Mouse (Mus musculus): ENCODE results near the gene BC025920.

Gene BC025920

DNA sequence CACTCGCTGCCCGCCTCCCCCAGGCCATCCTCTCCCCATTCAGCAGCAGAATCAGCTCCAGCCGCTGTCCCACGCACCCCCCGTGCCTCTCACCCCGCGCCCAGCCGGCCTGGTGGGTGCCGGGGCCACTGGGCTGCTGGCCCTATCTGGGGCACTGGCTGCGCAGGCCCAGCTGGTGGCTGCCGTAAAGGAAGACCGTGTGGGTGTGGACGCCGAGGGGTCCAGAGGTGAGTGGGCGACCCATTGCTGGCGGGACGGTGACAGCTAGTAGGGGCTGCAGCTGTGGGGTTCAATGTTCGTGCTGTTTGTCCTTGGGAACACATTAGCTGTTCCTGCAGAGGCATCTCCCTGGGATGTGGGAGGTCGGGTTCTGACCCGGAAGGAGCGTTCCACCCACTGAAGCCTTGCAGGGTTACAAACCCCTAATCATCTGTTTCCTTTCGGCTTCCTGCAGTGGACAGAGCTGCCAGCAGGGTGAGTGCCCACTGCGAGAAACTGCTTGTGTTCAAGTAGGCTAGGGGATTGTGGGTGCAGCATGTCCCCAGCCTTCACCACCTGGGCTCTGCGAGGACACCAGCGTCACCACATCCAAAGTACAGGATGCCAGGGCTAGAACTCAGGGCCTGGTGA lies 25.5 kb upstream of the BC025920 start:
- H3K9me3 ChIP-seq (ENCODE audit: low read length), result no peaks in the 10 kb centered on the region
- peaks cover 91% of the 10 kb centered on the region for H3K27me3 ChIP-seq (ENCODE audit: insufficient read depth, low read length)
- H3K4me3 ChIP-seq (replicated peaks; ENCODE audit: low read length), result peak overlapping the region; percentile 61
- H3K4me1 ChIP-seq (replicated peaks; ENCODE audit: low read depth, low read length), result peaks cover 38% of the 10 kb centered on the region
- TF ChIP-seq NANOG (IDR thresholded peaks at IDR 0.05; ENCODE audit: borderline replicate concordance, low read length), result no peak
- no peak for TF ChIP-seq CTCF (conservative IDR thresholded peaks at IDR 0.05; ENCODE audit: low read length)
- TF ChIP-seq POU5F1 (IDR thresholded peaks at IDR 0.05; ENCODE audit: borderline replicate concordance, low read length), result no peak
- H3K36me3 ChIP-seq (ENCODE audit: insufficient read depth, low read length), result no peaks in the 10 kb centered on the region

DNA sequence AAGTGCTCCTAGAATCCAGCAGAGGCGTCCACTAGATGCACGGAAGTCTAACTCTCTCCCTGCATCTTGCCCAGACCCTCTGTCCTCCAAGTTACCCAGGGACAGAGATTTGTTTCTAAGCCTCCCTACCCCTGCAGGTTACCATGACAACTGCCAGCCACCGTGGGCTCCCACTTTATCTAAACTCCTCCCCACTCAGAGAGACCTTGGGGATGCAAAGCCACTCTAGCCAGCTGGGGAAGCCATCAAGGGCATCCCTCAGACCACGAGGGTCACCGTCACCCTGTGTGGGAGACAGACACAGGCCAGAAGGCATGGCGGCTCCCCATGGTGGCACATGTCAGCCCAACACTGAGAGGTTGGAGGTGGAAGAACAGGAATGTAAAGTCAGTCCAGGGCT lies 22.7 kb upstream of the BC025920 start:
- TF ChIP-seq CTCF (conservative IDR thresholded peaks at IDR 0.05; ENCODE audit: low read length), result no peak
- TF ChIP-seq POU5F1 (IDR thresholded peaks at IDR 0.05; ENCODE audit: borderline replicate concordance, low read length), result no peak
- no peak for TF ChIP-seq NANOG (IDR thresholded peaks at IDR 0.05; ENCODE audit: borderline replicate concordance, low read length)

DNA sequence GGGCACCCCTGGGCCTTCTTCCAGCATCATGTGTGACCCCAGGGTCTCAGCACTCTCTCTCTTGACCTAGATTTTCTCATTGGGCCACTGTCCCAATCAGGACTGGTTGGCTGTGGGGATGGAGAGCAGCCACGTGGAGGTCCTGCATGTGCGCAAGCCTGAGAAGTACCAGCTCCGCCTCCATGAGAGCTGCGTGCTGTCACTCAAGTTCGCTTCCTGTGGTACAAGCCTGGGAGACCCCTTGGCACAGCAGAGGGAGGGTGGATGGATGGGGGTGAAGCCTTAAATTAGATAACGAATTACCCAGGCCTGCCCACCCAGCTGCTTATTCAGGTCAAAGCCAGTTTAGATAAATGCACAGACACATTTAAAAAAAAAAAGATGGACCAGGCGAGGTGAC lies 17.3 kb upstream of the BC025920 start:
- peaks cover 78% of the 10 kb centered on the region for H3K27me3 ChIP-seq (ENCODE audit: insufficient read depth, low read length)
- H3K4me1 ChIP-seq (replicated peaks; ENCODE audit: low read depth, low read length), result peaks cover 60% of the 10 kb centered on the region
- no peaks in the 10 kb centered on the region for H3K9me3 ChIP-seq (ENCODE audit: low read length)
- no peak overlapping the region for H3K4me3 ChIP-seq (replicated peaks; ENCODE audit: low read length)
- TF ChIP-seq CTCF (conservative IDR thresholded peaks at IDR 0.05; ENCODE audit: low read length) (no peak), NANOG (IDR thresholded peaks at IDR 0.05; ENCODE audit: borderline replicate concordance, low read length) (no peak), POU5F1 (IDR thresholded peaks at IDR 0.05; ENCODE audit: borderline replicate concordance, low read length) (no peak)
- no peaks in the 10 kb centered on the region for H3K36me3 ChIP-seq (ENCODE audit: insufficient read depth, low read length)

More for the DNA sequence above, 22.7 kb upstream of the BC025920 start:
- H3K4me1 ChIP-seq (replicated peaks; ENCODE audit: low read depth, low read length), result peaks cover 44% of the 10 kb centered on the region
- H3K27me3 ChIP-seq (ENCODE audit: insufficient read depth, low read length), result peaks cover 91% of the 10 kb centered on the region
- H3K4me3 ChIP-seq (replicated peaks; ENCODE audit: low read length), result no peak overlapping the region
- H3K36me3 ChIP-seq (ENCODE audit: insufficient read depth, low read length), result no peaks in the 10 kb centered on the region
- no peaks in the 10 kb centered on the region for H3K9me3 ChIP-seq (ENCODE audit: low read length)

DNA sequence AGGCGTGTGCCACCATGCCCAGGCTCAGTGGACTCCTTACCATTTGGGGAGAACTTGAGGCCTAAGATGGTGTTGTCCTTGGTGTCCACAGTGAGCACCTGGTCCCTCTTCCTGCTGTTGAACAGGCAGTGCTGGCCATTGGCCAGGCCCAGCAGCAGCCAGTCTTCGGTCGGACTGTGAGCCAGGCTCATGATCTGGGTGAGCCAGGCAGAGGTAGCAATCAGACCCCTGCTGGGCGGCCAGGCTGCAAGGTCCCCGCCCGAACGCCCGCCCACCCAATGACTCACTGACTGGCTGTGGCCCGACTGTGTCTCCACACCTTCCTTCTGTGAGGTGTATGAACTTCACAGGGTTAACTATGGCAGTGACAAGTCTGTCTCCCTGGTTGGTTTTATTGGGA lies 14.2 kb upstream of the BC025920 start:
- Histone ChIP-seq H3K27me3 (ENCODE audit: insufficient read depth, low read length) (peaks cover 79% of the 10 kb centered on the region), H3K4me3 (replicated peaks; ENCODE audit: low read length) (no peak overlapping the region), H3K4me1 (replicated peaks; ENCODE audit: low read depth, low read length) (peaks cover 84% of the 10 kb centered on the region), H3K36me3 (ENCODE audit: insufficient read depth, low read length) (no peaks in the 10 kb centered on the region), H3K9me3 (ENCODE audit: low read length) (no peaks in the 10 kb centered on the region)
- TF ChIP-seq POU5F1 (IDR thresholded peaks at IDR 0.05; ENCODE audit: borderline replicate concordance, low read length) (no peak), NANOG (IDR thresholded peaks at IDR 0.05; ENCODE audit: borderline replicate concordance, low read length) (no peak), CTCF (conservative IDR thresholded peaks at IDR 0.05; ENCODE audit: low read length) (no peak)

DNA sequence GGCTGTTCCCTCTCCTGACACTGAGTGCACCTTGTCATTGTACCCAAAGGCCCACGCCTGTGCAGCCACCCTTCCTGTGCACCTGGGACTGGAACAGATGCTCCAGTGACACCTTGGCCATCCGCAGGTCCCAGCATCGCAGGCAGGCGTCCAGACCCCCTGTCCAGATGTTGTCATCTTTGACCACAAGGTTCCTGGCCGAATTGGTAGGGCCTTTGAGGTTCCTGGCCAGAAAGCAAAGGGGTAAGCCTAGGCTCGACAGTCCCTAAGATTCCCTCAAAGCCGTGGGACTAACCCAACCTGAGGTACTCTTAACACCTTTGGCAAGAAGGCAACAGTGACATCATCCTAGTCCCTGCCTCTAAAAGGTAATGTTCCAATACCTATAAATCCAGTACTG lies 13.4 kb upstream of the BC025920 start:
- Histone ChIP-seq H3K4me1 (replicated peaks; ENCODE audit: low read depth, low read length) (peaks cover 84% of the 10 kb centered on the region), H3K27me3 (ENCODE audit: insufficient read depth, low read length) (peaks cover 72% of the 10 kb centered on the region), H3K9me3 (ENCODE audit: low read length) (no peaks in the 10 kb centered on the region), H3K36me3 (ENCODE audit: insufficient read depth, low read length) (no peaks in the 10 kb centered on the region), H3K4me3 (replicated peaks; ENCODE audit: low read length) (no peak overlapping the region)
- no peak for TF ChIP-seq POU5F1 (IDR thresholded peaks at IDR 0.05; ENCODE audit: borderline replicate concordance, low read length)

DNA sequence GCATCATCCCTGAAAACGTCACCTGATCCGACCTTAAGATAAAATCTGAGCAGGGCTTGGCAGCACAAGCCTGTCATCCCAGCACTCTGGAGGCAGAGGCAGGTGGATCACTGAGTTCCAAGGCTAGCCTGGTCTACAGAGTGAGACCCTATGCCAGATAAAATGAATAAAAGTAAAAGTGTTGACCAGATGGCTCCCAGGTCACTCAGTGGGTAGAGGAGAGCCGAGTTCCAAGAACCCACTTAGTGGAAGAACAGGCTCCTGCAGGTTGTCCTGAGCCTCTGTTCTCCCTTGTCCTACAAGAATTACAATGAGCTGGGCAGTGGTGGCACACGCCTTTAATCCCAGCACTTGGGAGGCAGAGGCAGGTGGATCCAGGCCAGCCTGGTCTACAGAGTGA lies 12.8 kb upstream of the BC025920 start:
- H3K36me3 ChIP-seq (ENCODE audit: insufficient read depth, low read length), result no peaks in the 10 kb centered on the region
- H3K4me1 ChIP-seq (replicated peaks; ENCODE audit: low read depth, low read length), result peaks cover 86% of the 10 kb centered on the region
- H3K4me3 ChIP-seq (replicated peaks; ENCODE audit: low read length), result peak overlapping the region; percentile 52; the same call in 1 of the 2 replicates
- H3K27me3 ChIP-seq (ENCODE audit: insufficient read depth, low read length), result peaks cover 69% of the 10 kb centered on the region
- no peaks in the 10 kb centered on the region for H3K9me3 ChIP-seq (ENCODE audit: low read length)
- TF ChIP-seq CTCF (conservative IDR thresholded peaks at IDR 0.05; ENCODE audit: low read length), result no peak
- no peak for TF ChIP-seq POU5F1 (IDR thresholded peaks at IDR 0.05; ENCODE audit: borderline replicate concordance, low read length)
- no peak for TF ChIP-seq NANOG (IDR thresholded peaks at IDR 0.05; ENCODE audit: borderline replicate concordance, low read length)

DNA sequence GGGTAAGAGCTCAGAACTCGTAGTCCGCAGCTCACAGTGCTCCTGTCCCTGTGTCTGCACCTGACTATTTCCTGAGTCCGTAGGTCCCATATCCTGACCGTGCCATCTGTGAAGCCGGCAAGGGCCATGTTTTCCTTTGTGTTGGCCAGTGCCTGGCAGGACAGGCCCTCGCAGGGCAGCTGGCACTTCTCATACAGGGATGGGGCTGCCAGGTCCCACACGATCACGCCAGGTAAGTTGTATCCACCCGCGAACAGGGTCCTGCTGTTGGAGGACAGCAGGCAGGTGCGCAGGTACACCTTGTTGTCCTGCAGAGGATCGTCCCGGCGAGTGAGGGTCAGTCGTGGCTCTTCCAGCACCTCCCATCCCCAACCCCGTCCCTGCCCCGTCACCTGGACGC lies 12.1 kb upstream of the BC025920 start:
- TF ChIP-seq POU5F1 (IDR thresholded peaks at IDR 0.05; ENCODE audit: borderline replicate concordance, low read length) (no peak), NANOG (IDR thresholded peaks at IDR 0.05; ENCODE audit: borderline replicate concordance, low read length) (no peak), CTCF (conservative IDR thresholded peaks at IDR 0.05; ENCODE audit: low read length) (no peak)

DNA sequence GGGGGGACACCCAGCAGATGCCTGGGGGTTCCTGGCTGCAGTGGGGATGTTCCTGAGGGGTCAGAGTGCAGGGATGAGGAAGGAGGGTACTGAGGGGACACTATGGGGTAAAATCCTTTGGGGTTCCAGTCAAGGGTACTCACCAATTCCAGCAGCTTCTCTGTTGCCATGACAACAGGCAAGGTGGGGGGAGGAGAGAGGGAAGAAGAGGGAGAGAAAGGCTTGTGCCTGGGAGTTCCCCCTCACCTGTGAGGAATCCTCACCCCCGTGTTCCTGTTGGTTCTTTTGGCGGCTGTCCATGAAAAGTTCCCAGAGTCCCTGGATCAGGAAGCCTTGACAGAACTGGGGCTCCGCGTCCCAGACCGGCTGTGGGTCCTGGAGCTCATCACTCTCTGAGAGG lies 10.5 kb upstream of the BC025920 start:
- H3K4me3 ChIP-seq (replicated peaks; ENCODE audit: low read length), result peak overlapping the region; percentile 20; the same call in 1 of the 2 replicates
- H3K27me3 ChIP-seq (ENCODE audit: insufficient read depth, low read length), result peaks cover 49% of the 10 kb centered on the region
- peaks cover 95% of the 10 kb centered on the region for H3K4me1 ChIP-seq (replicated peaks; ENCODE audit: low read depth, low read length)
- H3K36me3 ChIP-seq (ENCODE audit: insufficient read depth, low read length), result no peaks in the 10 kb centered on the region
- H3K9me3 ChIP-seq (ENCODE audit: low read length), result no peaks in the 10 kb centered on the region
- TF ChIP-seq CTCF (conservative IDR thresholded peaks at IDR 0.05; ENCODE audit: low read length) (no peak), POU5F1 (IDR thresholded peaks at IDR 0.05; ENCODE audit: borderline replicate concordance, low read length) (no peak), NANOG (IDR thresholded peaks at IDR 0.05; ENCODE audit: borderline replicate concordance, low read length) (no peak)

More for the DNA sequence above, 12.1 kb upstream of the BC025920 start:
- peaks cover 62% of the 10 kb centered on the region for H3K27me3 ChIP-seq (ENCODE audit: insufficient read depth, low read length)
- peaks cover 86% of the 10 kb centered on the region for H3K4me1 ChIP-seq (replicated peaks; ENCODE audit: low read depth, low read length)
- H3K36me3 ChIP-seq (ENCODE audit: insufficient read depth, low read length), result no peaks in the 10 kb centered on the region
- H3K9me3 ChIP-seq (ENCODE audit: low read length), result no peaks in the 10 kb centered on the region
- peak overlapping the region; percentile 52 for H3K4me3 ChIP-seq (replicated peaks; ENCODE audit: low read length)

DNA sequence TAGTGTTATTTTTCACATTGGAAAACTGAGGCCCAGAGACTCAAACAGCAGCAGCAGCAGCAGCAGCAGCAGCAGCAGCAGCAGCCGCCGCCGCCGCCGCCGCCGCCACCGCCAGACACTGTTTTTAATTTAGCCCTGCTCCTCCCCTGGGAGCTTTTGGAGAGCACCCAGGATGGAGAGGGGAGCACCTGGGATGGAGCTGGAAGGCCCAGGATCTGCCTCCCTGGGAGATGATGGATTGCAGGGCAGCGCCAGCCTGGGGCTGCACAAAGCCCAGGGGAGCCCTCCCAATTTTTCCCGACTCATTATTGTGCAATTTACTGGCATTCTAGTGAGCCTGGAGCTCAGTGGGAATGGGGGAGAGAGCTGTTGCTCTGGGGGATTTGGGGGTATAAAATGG lies 9.5 kb upstream of the BC025920 start:
- H3K27me3 ChIP-seq (ENCODE audit: insufficient read depth, low read length), result peaks cover 43% of the 10 kb centered on the region
- peaks cover 92% of the 10 kb centered on the region for H3K4me1 ChIP-seq (replicated peaks; ENCODE audit: low read depth, low read length)
- peak overlapping the region; percentile 35; the same call in 1 of the 2 replicates for H3K4me3 ChIP-seq (replicated peaks; ENCODE audit: low read length)
- H3K9me3 ChIP-seq (ENCODE audit: low read length), result no peaks in the 10 kb centered on the region
- TF ChIP-seq NANOG (IDR thresholded peaks at IDR 0.05; ENCODE audit: borderline replicate concordance, low read length) (no peak), CTCF (conservative IDR thresholded peaks at IDR 0.05; ENCODE audit: low read length) (no peak), POU5F1 (IDR thresholded peaks at IDR 0.05; ENCODE audit: borderline replicate concordance, low read length) (no peak)
- no peaks in the 10 kb centered on the region for H3K36me3 ChIP-seq (ENCODE audit: insufficient read depth, low read length)
